Mouse (Mus musculus): ENCODE measurements around the gene Sesn1.
"Not testable (repeated sequence)": the region's sequence is repeated elsewhere in the genome, so short reads cannot be mapped to it uniquely, and the experiment has no call there.

The Sesn1 gene

GRCm38 (mm10) chr10:41912290-41912994, 102.7 kb downstream of the Sesn1 start:
- DNase-seq (ENCODE audit: low read depth): no peak

- no peak for DNase-seq (ENCODE audit: low read depth)
Measured at GRCm38 (mm10) chr10:41926726-41927125, 117.0 kb downstream of the Sesn1 start.

- DNase-seq (ENCODE audit: low read depth): no peak
Measured at GRCm38 (mm10) chr10:41930966-41931365, 121.2 kb downstream of the Sesn1 start.

GRCm38 (mm10) chr10:41931962-41932361, 122.2 kb downstream of the Sesn1 start:
- DNase-seq (ENCODE audit: low read depth): no peak

GRCm38 (mm10) chr10:41932943-41933342, 123.2 kb downstream of the Sesn1 start:
- no peak for DNase-seq (ENCODE audit: low read depth)

- DNase-seq (ENCODE audit: low read depth): peak; percentile 46
Measured at GRCm38 (mm10) chr10:41933536-41933935, 123.8 kb downstream of the Sesn1 start.

- DNase-seq (ENCODE audit: low read depth): no peak
Measured at GRCm38 (mm10) chr10:41934633-41935475, 125.1 kb downstream of the Sesn1 start.

GRCm38 (mm10) chr10:41935476-41935829, 125.7 kb downstream of the Sesn1 start:
- DNase-seq (ENCODE audit: low read depth): no peak

GRCm38 (mm10) chr10:41936100-41936499, 126.4 kb downstream of the Sesn1 start:
- no peak for DNase-seq (ENCODE audit: low read depth)

GRCm38 (mm10) chr10:41937176-41937575, 127.4 kb downstream of the Sesn1 start:
- peak; percentile 20 for DNase-seq (ENCODE audit: low read depth)

GRCm38 (mm10) chr10:41939090-41939489, 129.4 kb downstream of the Sesn1 start:
- DNase-seq (ENCODE audit: low read depth): no peak

GRCm38 (mm10) chr10:41952354-41952753, 142.6 kb downstream of the Sesn1 start:
- DNase-seq (ENCODE audit: low read depth): not testable (repeated sequence)

GRCm38 (mm10) chr10:41952850-41953527, 143.3 kb downstream of the Sesn1 start:
- no peak for DNase-seq (ENCODE audit: low read depth)

GRCm38 (mm10) chr10:41953528-41953864, 143.8 kb downstream of the Sesn1 start:
- no peak for DNase-seq (ENCODE audit: low read depth)

- DNase-seq (ENCODE audit: low read depth): no peak
Measured at GRCm38 (mm10) chr10:41957421-41958225, 147.9 kb downstream of the Sesn1 start.

All from c-Kit-positive CD71-negative TER-119-negative erythroid progenitor cells, embryonic 14.5 days (primary cell).